Mouse (Mus musculus) left cerebral cortex, postnatal 10 days (tissue): ENCODE results near the gene Rho. TPM values are rescaled to one million over a fixed set of nuclear protein-coding genes. Genes with fewer than 3 reads are reported as not detected.

ENCODE experiments used
- total RNA-seq, 2 experiments: library from RNA; stranded (reverse); gene quantifications; 2 replicates each; pipeline ENCODE4 v1.2.3; 2021

Gene Rho
- total RNA-seq, 2 experiments from 2014 or later: 0.36 to 0.49 TPM

Other genes with a start within 250 kb of the Rho start
- gene Tmem40, start 169.3 kb upstream of the Rho start, total RNA-seq: 1 to 10 TPM; 1.4 to 1.6 TPM
- gene Cand2, start 157.2 kb upstream of the Rho start, total RNA-seq: 1 to 10 TPM; 2.7 to 3.7 TPM
- gene Rpl32, start 123.0 kb upstream of the Rho start, total RNA-seq: 100 to 1,000 TPM; 581 to 642 TPM
- 1 to 10 TPM; 2.7 to 3.8 TPM for gene Efcab12, start 93.3 kb upstream of the Rho start, total RNA-seq
- gene Mbd4, start 78.4 kb upstream of the Rho start, total RNA-seq: 1 to 10 TPM; 7.0 to 7.1 TPM
- 10 to 100 TPM; 30.2 to 30.5 TPM for gene Ift122, start 78.3 kb upstream of the Rho start, total RNA-seq
- not detected for gene H1foo, start 13.2 kb downstream of the Rho start, total RNA-seq
- gene Plxnd1, start 63.3 kb downstream of the Rho start, total RNA-seq: 100 to 1,000 TPM; 183 to 194 TPM